Mouse (Mus musculus) cortical plate, adult 2 months (tissue): ENCODE measurements at regions not wholly inside any gene's neighbourhood (a gene's known extent, or its start where the extent isn't known, plus 50 kb on each side); places are given as distances from the start of the nearest gene placed in this dataset.

ENCODE experiments used
- CTCF ChIP-seq: fragments of 200-500 bp; IDR thresholded peaks from 2 replicates; pipeline ENCODE4 v1.5.1; 2011; ENCODE audit warnings: mild to moderate bottlenecking, control low read depth, low read length; ENCODE audit not compliant: insufficient read depth; ENCODE audit errors: extremely low read depth
- POLR2A ChIP-seq: fragments of 200-500 bp; IDR thresholded peaks from 2 replicates; pipeline ENCODE4 v1.6.1; 2011; ENCODE audit warnings: mild to moderate bottlenecking, low read length, control low read depth; ENCODE audit not compliant: insufficient read depth; ENCODE audit errors: extremely low read depth

- TF ChIP-seq CTCF (no peak), POLR2A (no peak)
Observed at GRCm38 (mm10) chr8:89270001-89270400, 226.0 kb upstream of the Sall1 start.
